Mouse (Mus musculus): ENCODE measurements around the gene Zfyve27.

The Zfyve27 gene

GRCm38 (mm10) chr19:42182673-42183072 is 18.9 kb downstream of the Zfyve27 start:
- DNase-seq = no peak

DNA sequence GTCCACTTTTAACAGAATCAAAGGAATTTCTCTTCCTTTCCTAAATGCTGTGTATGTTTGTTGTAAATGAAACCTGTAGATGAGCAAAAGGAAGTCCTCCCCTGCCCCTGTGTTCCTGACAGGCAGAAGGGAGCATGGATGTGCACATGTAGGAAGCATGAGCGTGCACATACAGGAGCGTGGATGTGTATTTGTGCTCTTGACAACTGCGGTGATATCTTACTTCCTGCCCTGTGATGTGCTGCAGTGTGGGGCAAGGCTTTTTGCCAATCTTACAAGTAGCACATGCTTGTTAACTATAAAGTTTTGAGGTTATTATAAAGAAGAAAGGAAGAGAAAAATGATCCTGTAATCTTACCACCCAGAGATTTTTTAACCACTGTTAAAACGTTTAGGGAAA is 26.0 kb downstream of the Zfyve27 start:
- no peak for DNase-seq

- DNase-seq = peak; percentile 36 to 47
Measured at GRCm38 (mm10) chr19:42190494-42190893, 26.7 kb downstream of the Zfyve27 start.

DNA sequence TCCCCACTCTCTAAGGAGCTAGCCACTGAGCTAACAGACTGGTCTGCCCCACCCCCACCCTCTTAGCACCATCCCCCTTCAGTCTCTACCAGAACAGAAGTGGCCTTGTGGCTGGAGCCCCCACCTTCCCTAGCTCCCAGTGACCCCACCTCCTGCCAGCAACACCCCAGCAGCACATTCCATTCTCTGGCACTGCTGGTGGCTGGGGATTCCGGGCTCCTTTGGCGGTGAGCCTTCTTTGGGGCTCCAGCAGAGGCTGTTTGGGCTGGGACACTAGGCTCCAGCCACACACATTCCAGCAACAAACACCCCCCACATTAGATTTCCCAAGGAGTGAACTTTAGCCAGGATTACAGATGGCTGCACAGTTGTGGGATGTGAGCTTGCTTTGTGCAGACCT is 29.6 kb downstream of the Zfyve27 start:
- DNase-seq = no peak

- no peak for DNase-seq
Measured at GRCm38 (mm10) chr19:42196378-42196777, 32.6 kb downstream of the Zfyve27 start.

- DNase-seq = no peak
Measured at GRCm38 (mm10) chr19:42197066-42197465, 33.3 kb downstream of the Zfyve27 start.

DNA sequence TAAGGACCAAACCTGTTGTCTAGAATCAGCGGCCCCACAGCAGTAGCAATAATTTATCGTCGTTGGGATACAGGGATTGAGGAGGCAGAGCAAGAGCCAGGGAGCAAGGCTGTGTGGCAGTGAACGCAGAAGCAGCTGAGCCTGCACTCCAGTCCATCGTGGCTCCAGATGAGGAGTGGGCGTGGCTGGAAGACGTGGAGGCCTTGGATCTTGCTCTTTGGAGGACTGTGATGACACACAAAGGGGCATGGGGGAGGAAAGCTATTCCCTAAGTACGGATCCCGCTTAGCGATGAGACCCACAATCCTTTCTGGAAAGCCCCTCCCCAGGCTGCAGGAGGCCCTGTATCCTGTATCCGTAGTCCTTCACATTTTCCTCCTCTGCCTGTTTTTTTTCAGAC is 34.3 kb downstream of the Zfyve27 start:
- no peak for DNase-seq

- no peak for DNase-seq
Measured at GRCm38 (mm10) chr19:42201696-42202381, 38.1 kb downstream of the Zfyve27 start, which contains the start of gene Sfrp5. TSS of gene Sfrp5 (minus strand) at chr19:42202252.

DNA sequence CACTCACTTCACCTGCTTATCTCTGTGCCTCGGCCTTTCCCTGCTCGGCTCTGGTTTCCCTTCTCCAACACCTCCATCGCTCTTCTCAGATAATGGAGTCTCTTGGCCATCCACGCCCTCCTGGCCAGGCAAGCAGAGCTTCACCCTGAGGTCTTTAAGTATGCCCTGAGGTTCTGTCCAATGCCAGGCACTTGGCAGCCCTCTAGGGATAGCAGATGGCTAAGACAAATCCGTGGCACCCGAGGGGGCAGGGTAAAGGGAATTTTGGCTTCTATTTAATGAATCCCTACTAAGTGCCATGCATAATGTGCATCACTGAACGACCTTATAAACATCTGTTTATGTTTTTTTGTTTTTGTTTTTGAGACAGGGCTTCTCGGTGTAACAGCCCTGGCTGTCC is 38.7 kb downstream of the Zfyve27 start:
- no peak for DNase-seq

GRCm38 (mm10) chr19:42204306-42204705 is 40.6 kb downstream of the Zfyve27 start:
- DNase-seq = no peak

GRCm38 (mm10) chr19:42205201-42205600 is 41.5 kb downstream of the Zfyve27 start:
- DNase-seq = no peak

- no peak for DNase-seq
Measured at GRCm38 (mm10) chr19:42209485-42209884, 45.7 kb downstream of the Zfyve27 start.

DNA sequence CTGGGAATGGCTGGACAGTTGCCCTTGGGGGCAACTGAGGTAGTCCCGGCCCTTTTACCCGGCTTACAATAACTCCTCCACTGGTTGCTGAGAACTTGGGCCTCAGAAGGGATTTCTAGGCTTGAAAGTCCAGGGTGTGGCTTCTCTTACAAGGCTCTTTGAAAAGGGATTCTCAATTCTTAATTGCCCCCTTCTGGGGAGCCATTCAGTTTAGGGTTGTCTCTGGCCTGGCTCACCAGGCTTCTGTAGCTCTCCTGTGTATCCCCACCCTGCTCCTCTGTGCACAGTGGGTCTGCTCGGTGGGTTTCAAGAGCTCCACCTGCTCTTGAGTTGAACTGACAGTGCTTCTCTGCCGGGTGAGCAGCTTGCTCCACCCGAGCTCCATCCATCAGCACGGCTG is 46.2 kb downstream of the Zfyve27 start:
- DNase-seq = no peak

DNA sequence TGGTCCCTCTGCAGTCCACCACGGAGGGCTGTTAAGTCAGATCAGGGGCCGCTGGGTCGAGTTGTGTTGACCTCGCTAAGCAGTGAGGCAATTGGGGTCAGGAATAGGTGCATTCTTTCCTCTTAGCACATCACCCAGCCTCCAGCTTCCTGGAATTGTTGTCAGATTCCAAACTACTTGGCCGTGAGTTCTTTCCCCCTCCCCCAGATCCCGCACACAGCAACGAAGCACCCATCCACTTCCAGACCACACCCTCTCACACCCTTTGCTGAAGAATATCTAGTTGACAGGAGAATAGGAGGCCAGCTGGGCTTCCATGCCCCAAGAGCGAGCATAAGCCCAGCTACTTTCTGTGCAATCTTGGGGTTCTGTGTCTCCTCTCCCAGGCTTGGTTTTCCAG is 48.2 kb downstream of the Zfyve27 start:
- no peak for DNase-seq

DNA sequence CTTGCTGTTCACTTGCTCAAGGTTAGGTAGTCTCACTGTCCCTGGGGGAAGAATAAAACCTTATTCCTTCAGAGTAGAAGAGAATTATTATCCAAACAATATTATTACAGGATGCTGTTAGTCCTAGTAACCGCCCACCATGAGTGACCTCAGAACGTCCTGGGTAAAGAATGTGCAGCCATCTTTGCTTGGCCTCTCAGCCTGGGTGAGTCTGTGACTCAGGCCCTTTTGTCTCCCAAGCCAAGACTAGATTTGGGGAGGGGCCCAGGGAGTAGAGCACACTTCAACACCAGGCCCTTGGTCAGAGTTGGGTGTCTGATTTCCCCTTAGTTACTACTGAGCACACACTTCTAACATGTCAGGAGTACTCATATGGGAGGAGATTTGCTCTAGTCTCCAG is 50.9 kb downstream of the Zfyve27 start:
- no peak for DNase-seq

- no peak for DNase-seq
Measured at GRCm38 (mm10) chr19:42216699-42217373, 53.1 kb downstream of the Zfyve27 start.

GRCm38 (mm10) chr19:42217374-42217763 is 53.6 kb downstream of the Zfyve27 start:
- DNase-seq = peak in 1 of 2 experiments; percentile 9

- no peak for DNase-seq
Measured at GRCm38 (mm10) chr19:42226451-42226850, 62.7 kb downstream of the Zfyve27 start.

DNA sequence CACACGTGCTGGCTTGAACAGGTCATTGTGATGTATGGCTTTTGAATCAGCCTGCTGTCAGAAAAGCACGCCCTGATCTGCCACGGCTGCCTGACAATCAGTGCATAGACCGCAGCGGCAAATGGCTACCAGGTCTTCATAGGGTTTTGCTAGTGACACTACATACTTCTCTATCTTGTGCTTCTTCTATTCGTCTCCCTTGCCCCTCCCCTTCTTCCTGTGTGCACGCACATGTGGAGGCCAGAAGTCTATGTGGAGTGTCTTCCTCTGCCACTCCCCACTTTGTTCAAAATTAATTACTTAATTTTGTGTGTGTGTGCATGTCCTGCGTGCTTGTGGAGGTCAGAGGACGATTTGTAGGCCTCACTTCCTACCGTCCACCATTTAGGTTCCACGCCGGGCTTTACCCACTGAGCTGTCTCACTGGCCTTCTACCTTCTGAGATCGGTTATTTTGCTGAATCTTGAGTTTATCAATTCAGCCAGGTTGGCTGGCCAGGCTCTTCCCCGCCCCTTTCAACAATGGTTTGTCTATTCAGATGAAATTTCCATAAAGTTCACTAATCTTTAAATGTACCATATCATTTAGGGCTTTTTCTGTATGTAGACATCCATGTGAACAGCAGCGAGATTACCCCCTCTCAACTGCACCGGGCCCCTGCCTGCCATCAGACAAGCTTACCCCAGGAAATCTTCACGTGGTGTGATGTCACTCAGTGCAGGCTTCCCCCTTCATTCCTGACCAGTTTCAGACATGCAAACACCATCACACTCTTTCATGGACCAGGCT is 65.9 kb downstream of the Zfyve27 start:
- no peak for DNase-seq

DNA sequence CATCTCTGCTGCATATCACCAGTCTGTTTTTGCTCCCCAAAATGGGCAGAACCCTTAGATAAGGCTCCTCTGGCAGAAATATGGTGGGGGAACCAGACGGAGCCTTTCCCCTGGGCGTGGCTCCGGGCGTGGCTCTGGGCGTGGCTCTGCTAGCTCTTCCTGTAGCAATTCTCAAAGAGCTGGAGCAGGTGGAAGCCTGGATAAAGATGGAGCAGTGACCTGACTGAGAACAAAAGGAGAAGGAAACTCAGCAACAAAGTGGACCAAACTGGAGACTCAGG is 66.5 kb downstream of the Zfyve27 start:
- DNase-seq = no peak

GRCm38 (mm10) chr19:42230986-42231385 is 67.2 kb downstream of the Zfyve27 start:
- DNase-seq = no peak

GRCm38 (mm10) chr19:42237602-42238340 is 74.0 kb downstream of the Zfyve27 start:
- DNase-seq = no peak

DNA sequence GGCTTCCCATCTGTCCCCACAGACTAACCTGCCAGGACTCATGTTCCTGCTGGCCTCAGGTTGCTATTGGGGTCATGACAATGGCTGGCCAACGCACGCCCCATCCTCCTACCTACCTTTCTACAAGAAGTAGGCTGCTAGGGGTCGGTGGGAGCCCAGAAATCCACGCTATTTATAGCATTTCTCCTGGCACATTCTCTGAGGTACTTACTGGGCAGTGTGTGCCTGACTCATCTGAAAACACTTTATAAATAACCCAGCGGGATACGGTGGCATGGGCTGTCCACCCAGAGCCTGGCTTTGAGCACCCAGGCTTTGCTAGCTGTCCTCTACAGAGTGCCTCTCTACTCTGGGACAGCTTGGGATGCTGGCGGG is 74.6 kb downstream of the Zfyve27 start:
- DNase-seq = no peak

All from thymus, postnatal 36 days (tissue).